Mouse (Mus musculus) midbrain, embryonic 14.5 days (tissue): ENCODE measurements around the gene Chd3. TPM values are rescaled to one million over a fixed set of nuclear protein-coding genes. Genes with fewer than 3 reads are reported as not detected.
"Not testable (repeated sequence)": the region's sequence is repeated elsewhere in the genome, so short reads cannot be mapped to it uniquely, and the experiment has no call there.

Experiments used
- ATAC-seq: fragments of 200-750 bp; cut with Nextera tagmentation; 2 replicates; pipeline ENCODE4 v1.8.0; 2017; ENCODE audit warnings: moderate number of reproducible peaks, moderate library complexity; ENCODE audit not compliant: low FRiP score, low TSS enrichment
- DNase-seq: peaks from one replicate; pipeline ENCODE4 v3.0.0-alpha.2; 2015
- H3K27ac ChIP-seq: fragments of 300-500 bp; sonication (generic); replicated peaks from 2 replicates; pipeline ENCODE4 v1.5.1; 2014; ENCODE audit warnings: mild to moderate bottlenecking, low read depth, low read length, moderate library complexity
- H3K27me3 ChIP-seq: fragments of 300-500 bp; sonication (generic); 2 replicates; pipeline ENCODE4 v1.6.1; 2014; ENCODE audit warnings: low read length, control low read depth, mixed read lengths; ENCODE audit not compliant: control insufficient read depth, insufficient read depth
- H3K36me3 ChIP-seq: fragments of 300-500 bp; sonication (generic); 2 replicates; pipeline ENCODE4 v1.6.1; 2014; ENCODE audit warnings: low read length, control low read depth; ENCODE audit not compliant: control insufficient read depth, insufficient read depth
- H3K4me1 ChIP-seq: fragments of 300-500 bp; sonication (generic); 2 replicates; pipeline ENCODE4 v1.6.1; 2014; ENCODE audit warnings: mild to moderate bottlenecking, antibody characterized with exemption, low read length, control low read depth; ENCODE audit not compliant: control insufficient read depth, insufficient read depth
- H3K4me2 ChIP-seq: fragments of 300-500 bp; sonication (generic); 2 replicates; pipeline ENCODE4 v1.6.1; 2014; ENCODE audit warnings: mild to moderate bottlenecking, low read length, moderate library complexity
- H3K4me3 ChIP-seq: fragments of 300-500 bp; sonication (generic); replicated peaks from 2 replicates; pipeline ENCODE4 v1.5.1; 2014; ENCODE audit warnings: low read depth, low read length
- H3K9ac ChIP-seq: fragments of 300-500 bp; sonication (generic); replicated peaks from 2 replicates; pipeline ENCODE4 v1.6.1; 2014; ENCODE audit warnings: mild to moderate bottlenecking, low read length, moderate library complexity
- H3K9me3 ChIP-seq: fragments of 300-500 bp; sonication (generic); 2 replicates; pipeline ENCODE4 v1.6.1; 2016; ENCODE audit warnings: low read length, control low read depth, mixed read lengths; ENCODE audit not compliant: control insufficient read depth
- WGBS: fragments of 180-500 bp; shearing (Covaris S2); extraction: QIAGEN DNeasy Blood & Tissue Kit; methylation state at CpG from one replicate; pipeline ENCODE4 v1.1.7; 2014; 5-methylcytosine and 5-hydroxymethylcytosine counted together
- polyA plus RNA-seq: library from polyadenylated mRNA; unstranded; fragments of >200 nt; fragmentation: Nextera tagmentation; extraction: Ambion mirVana; gene quantifications from 2 replicates; pipeline ENCODE4 v1.2.1, GENCODE M21; 2014

The Chd3 gene
- polyA plus RNA-seq, 1 experiment from 2014 or later: 77.5 TPM

DNA sequence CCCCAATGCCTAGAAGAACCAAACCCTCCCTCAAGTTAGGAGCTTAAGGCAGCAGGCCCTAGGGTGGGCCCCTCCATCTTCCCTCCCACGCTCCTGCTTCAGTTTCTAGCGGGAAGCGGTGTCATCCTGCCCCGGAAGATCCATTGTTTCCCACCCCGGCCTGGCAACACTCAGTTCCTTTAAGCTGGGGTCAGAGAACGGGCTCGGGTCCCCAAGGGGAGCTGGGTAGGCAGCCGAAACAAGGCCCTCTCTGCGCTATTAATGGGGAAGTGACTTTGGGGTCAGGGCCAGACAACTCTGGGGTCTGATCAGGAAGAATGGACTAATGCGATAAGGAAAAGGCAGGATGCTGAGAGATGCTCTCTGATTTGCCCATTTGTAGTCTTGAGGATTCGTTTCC is 27.6 kb upstream of the Chd3 start:
- no peak for DNase-seq
- Histone ChIP-seq H3K36me3 (peaks cover 43% of the 10 kb centered on the region), H3K4me3 (no peak overlapping the region), H3K9ac (peak overlapping the region; percentile 73; the same call in 1 of the 2 replicates), H3K4me2 (peak overlapping the region; percentile 84), H3K27me3 (no peaks in the 10 kb centered on the region), H3K27ac (0 out of 2 replicates have a peak overlapping the region, but pooled peaks have one; percentile 96), H3K4me1 (peaks cover 17% of the 10 kb centered on the region; the same call in 1 of the 2 replicates), H3K9me3 (no peaks in the 10 kb centered on the region)
- ATAC-seq: no peak
- WGBS: 20% methylated on average over 11 of the region's 11 CpGs

DNA sequence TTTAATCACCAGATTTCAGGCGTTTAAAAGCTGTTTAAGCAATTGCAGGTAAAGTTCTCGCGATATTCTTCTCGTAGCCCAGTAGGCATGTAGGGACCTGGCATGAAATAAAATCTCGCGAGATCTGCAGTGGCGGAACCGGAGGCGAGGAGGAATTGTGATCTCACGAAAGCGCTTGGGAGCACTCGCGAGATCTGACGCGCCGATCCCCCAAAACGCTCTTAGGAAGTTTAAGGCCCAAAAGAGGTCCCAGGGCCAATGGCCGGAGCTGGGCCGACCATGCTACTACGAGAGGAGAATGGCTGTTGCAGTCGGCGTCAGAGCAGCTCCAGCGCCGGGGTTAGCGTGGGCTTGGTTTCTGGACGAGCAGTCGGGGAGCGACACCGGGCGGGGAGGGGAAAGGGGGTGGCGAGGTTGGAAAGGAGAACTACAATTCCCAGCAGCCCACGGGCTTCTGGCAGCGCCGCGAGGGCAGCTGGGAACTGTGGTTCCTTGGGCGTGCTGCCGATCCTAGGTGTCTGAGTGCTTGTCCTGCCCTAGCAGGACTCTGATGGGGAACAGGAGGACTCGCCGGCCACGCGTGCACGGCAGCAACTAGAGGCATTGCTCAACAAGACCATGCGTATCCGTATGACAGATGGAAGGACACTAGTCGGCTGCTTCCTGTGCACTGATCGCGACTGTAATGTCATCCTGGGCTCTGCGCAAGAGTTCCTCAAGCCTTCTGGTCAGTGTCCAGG is 26.6 kb upstream of the Chd3 start:
- Histone ChIP-seq H3K4me3 (peak overlapping the region; percentile 65), H3K4me2 (peak overlapping the region; percentile 84), H3K9me3 (no peaks in the 10 kb centered on the region), H3K27ac (peak overlapping the region; percentile 96), H3K4me1 (peaks cover 17% of the 10 kb centered on the region; the same call in 1 of the 2 replicates), H3K36me3 (peaks cover 34% of the 10 kb centered on the region), H3K9ac (peak overlapping the region; percentile 73), H3K27me3 (no peaks in the 10 kb centered on the region)
- peak; percentile 90 for ATAC-seq
- DNase-seq: peak; percentile 99
- under 1% methylated on average over 48 of the region's 48 CpGs for WGBS

DNA sequence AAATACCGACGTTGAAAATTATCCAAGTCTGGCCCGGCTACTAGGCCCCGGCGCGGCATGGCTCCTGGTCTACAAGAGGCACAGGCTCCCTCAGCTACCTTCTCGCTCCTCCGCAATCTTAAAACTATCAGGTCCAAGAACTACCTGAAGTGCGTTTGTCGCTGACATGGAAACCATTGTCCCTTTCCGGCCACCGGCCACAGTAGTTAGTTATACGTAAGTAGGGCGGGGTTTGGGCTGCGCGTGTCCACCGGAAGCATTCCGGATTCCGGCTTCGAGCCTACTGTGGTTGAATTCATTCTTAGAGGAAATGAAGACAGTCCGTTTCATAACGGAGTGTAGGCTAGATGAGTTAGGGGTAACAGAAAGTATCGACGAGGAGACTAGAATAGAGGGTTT is 26.0 kb upstream of the Chd3 start, which contains the start of the genes Naa38 and Cyb5d1:
TSS of gene Naa38 (plus strand) at position 253 of the 399 bp plus-strand sequence.
TSS of gene Cyb5d1 (minus strand) at position 397 of the 399 bp plus-strand sequence.
- Histone ChIP-seq H3K27ac (peak within 1 kb of the TSS; percentile 96), H3K4me2 (peak within 1 kb of the TSS; percentile 84), H3K4me1 (peaks cover 17% of the 10 kb centered on the region; the same call in 1 of the 2 replicates), H3K36me3 (peaks cover 28% of the 10 kb centered on the region), H3K9ac (peak within 1 kb of the TSS; percentile 73), H3K4me3 (peak within 1 kb of the TSS; percentile 65)
- under 1% methylated on average over 24 of the region's 24 CpGs for WGBS
- H3K9me3 ChIP-seq, H3K27me3 ChIP-seq: not testable (repeated sequence)
- DNase-seq (peak; percentile 95), ATAC-seq (peak; percentile 77)

DNA sequence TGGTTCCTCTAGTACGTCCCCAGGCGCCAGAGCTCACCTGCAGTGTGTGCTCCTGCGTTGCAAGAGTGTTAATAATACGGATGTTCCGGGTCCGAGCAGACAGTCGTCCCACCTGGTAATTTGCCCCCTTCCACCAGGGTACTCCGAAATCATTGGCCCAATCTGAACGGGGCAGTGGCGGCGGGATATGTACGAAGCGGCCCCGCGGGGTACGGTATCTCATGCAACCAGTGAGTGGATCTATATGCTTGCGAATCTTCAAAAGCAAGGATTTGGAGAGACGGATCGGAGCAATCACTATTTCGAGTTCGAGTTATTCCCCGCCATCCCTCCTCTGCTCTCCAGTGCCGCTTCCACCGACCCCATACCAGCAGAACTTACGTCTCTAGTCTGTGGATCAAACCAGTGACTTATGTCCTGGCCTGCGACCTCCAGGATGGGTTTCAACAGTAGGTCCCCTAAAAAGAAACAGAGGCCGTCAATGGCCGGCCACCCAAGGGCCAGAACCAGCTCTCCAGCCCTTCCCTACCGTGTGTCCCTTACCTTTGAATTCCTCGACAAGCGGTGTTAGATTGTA is 25.5 kb upstream of the Chd3 start:
- not testable (repeated sequence) for H3K9me3 ChIP-seq

DNA sequence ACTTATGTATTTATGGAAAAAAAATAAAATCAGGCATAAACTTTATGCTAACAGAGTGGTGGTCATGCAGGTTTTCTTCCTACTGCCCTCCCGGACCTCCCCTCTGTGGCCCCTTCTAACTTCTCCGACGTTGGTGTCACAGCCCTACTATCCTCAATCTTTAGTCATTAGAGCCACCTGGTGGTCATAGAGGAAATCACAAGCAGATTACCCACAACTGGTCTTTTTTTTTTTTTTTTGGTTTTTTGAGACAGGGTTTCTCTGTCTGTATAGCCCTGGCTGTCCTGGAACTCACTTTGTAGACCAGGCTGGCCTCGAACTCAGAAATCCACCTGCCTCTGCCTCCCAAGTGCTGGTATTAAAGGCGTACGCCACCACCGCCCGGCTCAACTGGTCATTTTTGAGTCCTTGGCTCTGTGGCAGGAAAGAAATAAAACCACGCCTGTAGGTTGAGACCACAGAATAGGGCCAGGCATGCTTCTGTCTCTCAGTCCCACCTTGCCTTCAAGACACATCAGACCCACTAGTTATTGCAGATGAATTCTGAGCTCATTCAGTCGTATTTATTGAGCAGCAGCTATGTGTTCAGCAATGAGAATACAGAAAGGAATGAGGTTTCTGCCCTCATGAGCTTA is 21.3 kb upstream of the Chd3 start:
- Histone ChIP-seq H3K27me3 (no peaks in the 10 kb centered on the region), H3K36me3 (0 out of 2 replicates have a peak, but pooled peaks cover 5% of the 10 kb centered on the region), H3K4me1 (peaks cover 5% of the 10 kb centered on the region; the same call in 1 of the 2 replicates), H3K9ac (no peak overlapping the region), H3K4me2 (no peak overlapping the region), H3K27ac (no peak overlapping the region), H3K9me3 (no peaks in the 10 kb centered on the region), H3K4me3 (no peak overlapping the region)
- WGBS: 53% methylated on average over 10 of the region's 10 CpGs
- DNase-seq: peak; percentile 92
- no peak; the same call in 1 of the 2 replicates for ATAC-seq

More for the DNA sequence above, 25.5 kb upstream of the Chd3 start:
- DNase-seq: peak; percentile 27
- H3K4me3 ChIP-seq: peak overlapping the region; percentile 65
- H3K4me2 ChIP-seq: peak overlapping the region; percentile 84
- WGBS: 1% methylated on average over 31 of the region's 31 CpGs
- H3K36me3 ChIP-seq: peaks cover 23% of the 10 kb centered on the region
- not testable (repeated sequence) for H3K27me3 ChIP-seq, ATAC-seq
- peak overlapping the region; percentile 96; the same call in 1 of the 2 replicates for H3K27ac ChIP-seq
- H3K4me1 ChIP-seq: peaks cover 17% of the 10 kb centered on the region; the same call in 1 of the 2 replicates
- H3K9ac ChIP-seq: peak overlapping the region; percentile 62

DNA sequence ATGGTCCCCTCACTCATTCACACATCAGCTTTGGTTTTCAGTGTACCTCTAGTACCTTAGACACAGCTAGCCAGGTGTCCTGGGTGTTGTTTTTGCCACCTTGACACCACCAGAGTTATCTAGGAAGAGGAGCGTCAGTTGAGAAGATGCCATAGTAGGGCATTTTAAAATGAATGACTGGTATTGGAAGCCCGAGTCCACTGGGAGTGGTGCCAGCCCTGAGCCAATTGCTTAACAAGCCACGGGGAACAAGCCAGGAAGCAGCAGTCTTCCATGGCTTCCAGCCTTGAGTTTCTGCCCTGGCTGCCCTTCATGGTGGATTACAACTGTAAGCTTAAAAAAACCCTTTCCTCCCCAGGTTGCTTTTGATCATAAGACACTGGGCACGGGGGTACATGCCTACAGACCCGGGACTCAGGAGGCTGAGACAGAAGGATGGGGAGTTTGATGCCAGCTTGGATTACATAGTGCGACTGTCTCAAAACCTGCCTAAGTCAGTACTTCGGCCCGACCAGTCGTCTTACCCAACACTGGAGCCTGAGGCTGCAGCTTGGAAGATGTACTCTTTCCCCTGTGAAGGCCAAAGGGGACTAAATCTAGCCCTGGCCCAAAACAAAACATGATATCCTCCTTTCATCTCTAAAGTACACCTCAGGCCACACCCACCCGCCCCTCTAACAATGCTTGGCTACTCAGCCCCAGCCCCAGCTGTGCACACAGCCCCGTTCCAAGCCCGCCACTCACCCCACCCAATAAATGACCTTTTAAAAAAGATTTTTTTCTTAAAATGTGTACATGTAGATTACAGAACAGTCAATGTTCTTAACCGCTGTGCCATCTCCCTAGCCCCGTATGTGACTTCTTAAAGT is 20.6 kb upstream of the Chd3 start:
- 0 out of 2 replicates have a peak, but pooled peaks cover 5% of the 10 kb centered on the region for H3K36me3 ChIP-seq
- ATAC-seq (no peak), DNase-seq (peak; percentile 25)
- H3K27me3 ChIP-seq: no peaks in the 10 kb centered on the region
- 65% methylated on average over 14 of the region's 14 CpGs for WGBS
- no peak overlapping the region for H3K9ac ChIP-seq
- peaks cover 5% of the 10 kb centered on the region; the same call in 1 of the 2 replicates for H3K4me1 ChIP-seq
- H3K4me3 ChIP-seq: no peak overlapping the region
- H3K4me2 ChIP-seq: no peak overlapping the region
- no peak overlapping the region for H3K27ac ChIP-seq
- no peaks in the 10 kb centered on the region for H3K9me3 ChIP-seq

DNA sequence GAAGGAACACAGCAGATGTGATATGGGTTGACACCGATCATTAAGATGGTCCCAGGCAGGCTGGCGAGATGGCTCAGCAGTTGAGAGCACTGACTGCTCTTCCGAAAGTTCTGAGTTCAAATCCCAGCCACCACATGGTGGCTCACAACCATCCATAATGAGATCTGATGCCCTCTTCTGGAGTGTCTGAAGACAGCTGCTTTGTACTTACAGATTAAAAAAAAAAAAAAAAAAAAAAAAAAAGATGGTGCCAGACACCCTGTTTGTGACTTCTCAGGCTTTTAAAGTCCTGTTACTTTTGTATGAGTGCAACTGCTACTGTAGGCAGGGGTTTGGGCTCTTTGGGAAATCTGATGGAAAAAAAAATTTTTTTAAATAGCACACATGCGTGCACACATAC is 19.5 kb upstream of the Chd3 start:
- H3K4me3 ChIP-seq: no peak overlapping the region
- 95% methylated on average over 4 of the region's 4 CpGs for WGBS
- H3K9me3 ChIP-seq: no peaks in the 10 kb centered on the region
- no peaks in the 10 kb centered on the region for H3K4me1 ChIP-seq
- H3K27me3 ChIP-seq: no peaks in the 10 kb centered on the region
- H3K27ac ChIP-seq: no peak overlapping the region
- H3K9ac ChIP-seq: no peak overlapping the region
- ATAC-seq: no peak
- DNase-seq: no peak
- no peak overlapping the region for H3K4me2 ChIP-seq
- 0 out of 2 replicates have a peak, but pooled peaks cover 5% of the 10 kb centered on the region for H3K36me3 ChIP-seq

DNA sequence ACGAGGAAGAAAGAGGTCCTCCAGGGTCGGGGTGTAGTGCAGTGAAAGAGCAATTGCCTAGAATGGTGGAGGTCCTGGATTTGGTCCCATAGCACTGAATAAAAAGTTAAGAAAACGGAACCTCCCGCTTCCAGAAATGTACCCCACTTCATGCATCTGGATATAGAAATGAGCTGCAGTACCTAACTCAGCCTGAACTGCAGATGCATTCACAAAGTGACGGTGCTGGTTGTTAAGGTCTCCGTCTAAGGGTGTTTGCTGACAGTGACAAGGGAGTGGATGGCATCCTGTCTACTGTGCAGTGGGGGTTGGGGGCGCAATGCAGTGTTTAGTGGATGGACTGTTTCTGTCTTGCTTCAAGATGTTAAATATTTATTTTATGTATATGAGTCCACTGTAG is 17.6 kb upstream of the Chd3 start:
- no peaks in the 10 kb centered on the region for H3K36me3 ChIP-seq
- H3K4me1 ChIP-seq: no peaks in the 10 kb centered on the region
- no peak overlapping the region for H3K9ac ChIP-seq
- no peaks in the 10 kb centered on the region for H3K9me3 ChIP-seq
- WGBS: 79% methylated on average over 7 of the region's 7 CpGs
- no peak overlapping the region for H3K4me2 ChIP-seq
- no peak overlapping the region for H3K27ac ChIP-seq
- no peak for DNase-seq
- ATAC-seq: no peak
- H3K27me3 ChIP-seq: no peaks in the 10 kb centered on the region
- no peak overlapping the region for H3K4me3 ChIP-seq
